Mouse (Mus musculus): ENCODE data around the gene Fyco1. TPM values are rescaled to one million over a fixed set of nuclear protein-coding genes. Genes with fewer than 3 reads are reported as not detected.

The Fyco1 gene
- polyA plus RNA-seq (2012; rRNA removed): 17.7 and 17.8 TPM in 2 replicates

GRCm38 (mm10) chr9:123851713-123852448 lies at the start of gene Fyco1:
Gene Fyco1, minus strand, starts transcription at chr9:123851899.
- Histone ChIP-seq H3K27ac (ENCODE audit: insufficient read depth, low read length) (peak within 1 kb of the TSS; percentile 58), H3K4me1 (ENCODE audit: control insufficient read depth, insufficient read depth, low read length) (peaks cover 2% of the 10 kb centered on the region; the same call in 1 of the 2 replicates), H3K4me3 (ENCODE audit: insufficient read depth, low read length) (peak within 1 kb of the TSS; percentile 70)
- peak; percentile 69; the same call in 1 of the 2 replicates for TF ChIP-seq POLR2A (IDR thresholded peaks at IDR 0.05; ENCODE audit: extremely low read depth, insufficient read depth, low read length)
- no peak for TF ChIP-seq CTCF (IDR thresholded peaks at IDR 0.05; ENCODE audit: extremely low read depth, insufficient read depth, low read length)

GRCm38 (mm10) chr9:123872049-123872448 lies 20.4 kb upstream of the Fyco1 start:
- Histone ChIP-seq H3K27ac (ENCODE audit: insufficient read depth, low read length) (no peak overlapping the region), H3K4me3 (ENCODE audit: insufficient read depth, low read length) (no peak overlapping the region), H3K4me1 (ENCODE audit: control insufficient read depth, insufficient read depth, low read length) (no peaks in the 10 kb centered on the region)
- TF ChIP-seq POLR2A (IDR thresholded peaks at IDR 0.05; ENCODE audit: extremely low read depth, insufficient read depth, low read length): no peak

- Histone ChIP-seq H3K27ac (ENCODE audit: insufficient read depth, low read length) (no peak overlapping the region), H3K4me1 (ENCODE audit: control insufficient read depth, insufficient read depth, low read length) (no peaks in the 10 kb centered on the region), H3K4me3 (ENCODE audit: insufficient read depth, low read length) (no peak overlapping the region)
- TF ChIP-seq CTCF (IDR thresholded peaks at IDR 0.05; ENCODE audit: extremely low read depth, insufficient read depth, low read length) (no peak), POLR2A (IDR thresholded peaks at IDR 0.05; ENCODE audit: extremely low read depth, insufficient read depth, low read length) (no peak)
Measured at GRCm38 (mm10) chr9:123869167-123869784, 17.6 kb upstream of the Fyco1 start.

GRCm38 (mm10) chr9:123863641-123864040 lies 11.9 kb upstream of the Fyco1 start:
- TF ChIP-seq POLR2A (IDR thresholded peaks at IDR 0.05; ENCODE audit: extremely low read depth, insufficient read depth, low read length): no peak
- TF ChIP-seq CTCF (IDR thresholded peaks at IDR 0.05; ENCODE audit: extremely low read depth, insufficient read depth, low read length): no peak
- H3K4me1 ChIP-seq (ENCODE audit: control insufficient read depth, insufficient read depth, low read length): no peaks in the 10 kb centered on the region
- no peak overlapping the region for H3K4me3 ChIP-seq (ENCODE audit: insufficient read depth, low read length)
- H3K27ac ChIP-seq (ENCODE audit: insufficient read depth, low read length): no peak overlapping the region

- Histone ChIP-seq H3K4me1 (ENCODE audit: control insufficient read depth, insufficient read depth, low read length) (no peaks in the 10 kb centered on the region), H3K27ac (ENCODE audit: insufficient read depth, low read length) (no peak overlapping the region), H3K4me3 (ENCODE audit: insufficient read depth, low read length) (no peak overlapping the region)
- TF ChIP-seq CTCF (IDR thresholded peaks at IDR 0.05; ENCODE audit: extremely low read depth, insufficient read depth, low read length): no peak
- no peak for TF ChIP-seq POLR2A (IDR thresholded peaks at IDR 0.05; ENCODE audit: extremely low read depth, insufficient read depth, low read length)
Measured at GRCm38 (mm10) chr9:123862895-123863616, 11.4 kb upstream of the Fyco1 start.

GRCm38 (mm10) chr9:123861929-123862328 lies 10.2 kb upstream of the Fyco1 start, which contains the start of gene Xcr1:
Gene Xcr1, minus strand, starts transcription at chr9:123862029.
- H3K27ac ChIP-seq (ENCODE audit: insufficient read depth, low read length): no peak within 1 kb of the TSS
- H3K4me3 ChIP-seq (ENCODE audit: insufficient read depth, low read length): no peak within 1 kb of the TSS
- TF ChIP-seq POLR2A (IDR thresholded peaks at IDR 0.05; ENCODE audit: extremely low read depth, insufficient read depth, low read length): no peak
- TF ChIP-seq CTCF (IDR thresholded peaks at IDR 0.05; ENCODE audit: extremely low read depth, insufficient read depth, low read length): no peak
- H3K4me1 ChIP-seq (ENCODE audit: control insufficient read depth, insufficient read depth, low read length): no peaks in the 10 kb centered on the region

- H3K27ac ChIP-seq (ENCODE audit: insufficient read depth, low read length): no peak overlapping the region
- no peak for TF ChIP-seq CTCF (IDR thresholded peaks at IDR 0.05; ENCODE audit: extremely low read depth, insufficient read depth, low read length)
- no peak for TF ChIP-seq POLR2A (IDR thresholded peaks at IDR 0.05; ENCODE audit: extremely low read depth, insufficient read depth, low read length)
- H3K4me1 ChIP-seq (ENCODE audit: control insufficient read depth, insufficient read depth, low read length): peaks cover 2% of the 10 kb centered on the region; the same call in 1 of the 2 replicates
- H3K4me3 ChIP-seq (ENCODE audit: insufficient read depth, low read length): no peak overlapping the region
Measured at GRCm38 (mm10) chr9:123856836-123857235, 5.1 kb upstream of the Fyco1 start.

GRCm38 (mm10) chr9:123852449-123853390 lies 1.0 kb upstream of the Fyco1 start:
- Histone ChIP-seq H3K27ac (ENCODE audit: insufficient read depth, low read length) (no peak overlapping the region), H3K4me3 (ENCODE audit: insufficient read depth, low read length) (peak overlapping the region; percentile 3; the same call in 1 of the 2 replicates), H3K4me1 (ENCODE audit: control insufficient read depth, insufficient read depth, low read length) (peaks cover 2% of the 10 kb centered on the region; the same call in 1 of the 2 replicates)
- TF ChIP-seq CTCF (IDR thresholded peaks at IDR 0.05; ENCODE audit: extremely low read depth, insufficient read depth, low read length) (no peak), POLR2A (IDR thresholded peaks at IDR 0.05; ENCODE audit: extremely low read depth, insufficient read depth, low read length) (no peak)

Data from cortical plate, adult 2 months (tissue).